Mouse (Mus musculus) mouse embryonic stem cell (cell line): Measurements from ENCODE around the gene Gstt2.

Source experiments
- in situ Hi-C, 2 experiments: fragments of 300-500 bp; cut with MboI; formaldehyde crosslinking; loops; 1 replicate in 1 of 2; 3 replicates in 1 of 2; pipeline ENCODE4 v1.14.3; 2019 to 2020; ENCODE audit warnings: low sequenced_read_pairs in 2 of 2, low pct_unique_long_range_greater_than_20kb in 1 of 2, mixed read lengths in 1 of 2; ENCODE audit not compliant: unreplicated experiment in 1 of 2

Gene Gstt2

GRCm38 (mm10) chr10:75790773-75791172 is 46.5 kb downstream of the Gstt2 start:
- in situ Hi-C loops, result no loop called here

- in situ Hi-C loops, result no loop called here
Measured at GRCm38 (mm10) chr10:75789841-75790240, 47.4 kb downstream of the Gstt2 start.

- in situ Hi-C loops, result no loop called here
Measured at GRCm38 (mm10) chr10:75789081-75789735, 48.0 kb downstream of the Gstt2 start.

GRCm38 (mm10) chr10:75788277-75788676 is 48.9 kb downstream of the Gstt2 start:
- in situ Hi-C loops, result no loop called here

- in situ Hi-C loops, result no loop called here
Measured at GRCm38 (mm10) chr10:75785442-75785841, 51.8 kb downstream of the Gstt2 start.
